Mouse (Mus musculus) intestine, embryonic 14.5 days (tissue): Measurements from ENCODE around the gene Dnajc10. TPM values are rescaled to one million over a fixed set of nuclear protein-coding genes. Genes with fewer than 3 reads are reported as not detected.

Experiments
- ATAC-seq: fragments of 200-750 bp; cut with Nextera tagmentation; replicated peaks from 2 replicates; pipeline ENCODE4 v1.8.0; 2017; ENCODE audit warnings: low read depth, moderate number of reproducible peaks, moderate TSS enrichment, moderate library complexity; ENCODE audit not compliant: low FRiP score, low TSS enrichment
- DNase-seq: peaks from one replicate; pipeline ENCODE4 v3.0.0-alpha.2; 2018; ENCODE audit warnings: low spot score
- H3K27ac ChIP-seq: fragments of 300-500 bp; sonication (generic); 2 replicates; pipeline ENCODE4 v1.5.1; 2014; ENCODE audit warnings: low read depth, mild to moderate bottlenecking, control low read depth
- H3K27me3 ChIP-seq: fragments of 300-500 bp; sonication (generic); replicated peaks from 2 replicates; pipeline ENCODE4 v1.6.1; 2014; ENCODE audit warnings: low read length, control low read depth; ENCODE audit not compliant: control insufficient read depth, insufficient read depth
- H3K36me3 ChIP-seq: fragments of 300-500 bp; sonication (generic); 2 replicates; pipeline ENCODE4 v1.6.1; 2014; ENCODE audit warnings: low read length, control low read depth; ENCODE audit not compliant: control insufficient read depth, insufficient read depth
- H3K4me1 ChIP-seq: fragments of 300-500 bp; sonication (generic); replicated peaks from 2 replicates; pipeline ENCODE4 v1.6.1; 2014; ENCODE audit warnings: low read length, control low read depth, mixed read lengths; ENCODE audit not compliant: control insufficient read depth, insufficient read depth
- H3K4me2 ChIP-seq: fragments of 300-500 bp; sonication (generic); 2 replicates; pipeline ENCODE4 v1.6.1; 2014; ENCODE audit warnings: low read length
- H3K4me3 ChIP-seq: fragments of 300-500 bp; sonication (generic); 2 replicates; pipeline ENCODE4 v1.5.1; 2014; ENCODE audit warnings: low read depth, low read length, control low read depth, mixed read lengths
- H3K9ac ChIP-seq: fragments of 300-500 bp; sonication (generic); 2 replicates; pipeline ENCODE4 v1.6.1; 2014; ENCODE audit warnings: mild to moderate bottlenecking, low read length
- H3K9me3 ChIP-seq: fragments of 300-500 bp; sonication (generic); 2 replicates; pipeline ENCODE4 v1.6.1; 2016; ENCODE audit warnings: low read length, control low read depth; ENCODE audit not compliant: control insufficient read depth
- WGBS: fragments of 180-500 bp; shearing (Covaris S2); extraction: QIAGEN DNeasy Blood & Tissue Kit; methylation state at CpG from one replicate; pipeline ENCODE4 v1.1.7; 2014; 5-methylcytosine and 5-hydroxymethylcytosine counted together
- polyA plus RNA-seq: library from polyadenylated mRNA; unstranded; fragments of >200 nt; fragmentation: Nextera tagmentation; extraction: Ambion mirVana; gene quantifications from 2 replicates; pipeline ENCODE4 v1.2.1, GENCODE M21; 2014

Dnajc10 gene
- polyA plus RNA-seq, 1 experiment from 2014 or later: 76.3 TPM

GRCm38 (mm10) chr2:80314854-80315241, 418 bp upstream of the Dnajc10 start:
- Histone ChIP-seq H3K4me3 (peak overlapping the region; percentile 68), H3K36me3 (peaks cover 22% of the 10 kb centered on the region), H3K9ac (peak overlapping the region; percentile 80), H3K9me3 (no peaks in the 10 kb centered on the region), H3K27me3 (no peaks in the 10 kb centered on the region), H3K27ac (peak overlapping the region; percentile 94), H3K4me2 (peak overlapping the region; percentile 77), H3K4me1 (peaks cover 8% of the 10 kb centered on the region; the same call in 1 of the 2 replicates)
- WGBS: 37% methylated on average over 7 of the region's 7 CpGs
- ATAC-seq (peak; percentile 29; the same call in 1 of the 2 replicates), DNase-seq (no peak)

- DNase-seq (no peak), ATAC-seq (no peak)
- Histone ChIP-seq H3K36me3 (peaks cover 81% of the 10 kb centered on the region), H3K4me2 (no peak overlapping the region), H3K4me3 (no peak overlapping the region), H3K9ac (no peak overlapping the region), H3K27me3 (no peaks in the 10 kb centered on the region), H3K9me3 (no peaks in the 10 kb centered on the region), H3K4me1 (no peaks in the 10 kb centered on the region), H3K27ac (no peak overlapping the region)
- WGBS: 94% methylated on average over 4 of the region's 4 CpGs
Measured at GRCm38 (mm10) chr2:80322878-80323277, 7.6 kb downstream of the Dnajc10 start.

GRCm38 (mm10) chr2:80325779-80326178, 10.5 kb downstream of the Dnajc10 start:
- no peak for ATAC-seq

GRCm38 (mm10) chr2:80327272-80327671, 12.0 kb downstream of the Dnajc10 start:
- no peak overlapping the region for H3K27ac ChIP-seq
- H3K4me3 ChIP-seq: no peak overlapping the region
- DNase-seq (no peak), ATAC-seq (no peak)
- 88% methylated on average over 6 of the region's 6 CpGs for WGBS
- no peak overlapping the region for H3K9ac ChIP-seq
- no peaks in the 10 kb centered on the region for H3K4me1 ChIP-seq
- H3K9me3 ChIP-seq: no peaks in the 10 kb centered on the region
- H3K27me3 ChIP-seq: no peaks in the 10 kb centered on the region
- no peak overlapping the region for H3K4me2 ChIP-seq
- H3K36me3 ChIP-seq: peaks cover 72% of the 10 kb centered on the region

More at GRCm38 (mm10) chr2:80325779-80326178, 10.5 kb downstream of the Dnajc10 start:
- Histone ChIP-seq H3K36me3 (peaks cover 78% of the 10 kb centered on the region), H3K4me2 (no peak overlapping the region), H3K27me3 (no peaks in the 10 kb centered on the region), H3K27ac (no peak overlapping the region), H3K4me3 (no peak overlapping the region), H3K4me1 (no peaks in the 10 kb centered on the region), H3K9me3 (no peaks in the 10 kb centered on the region), H3K9ac (no peak overlapping the region)
- 90% methylated on average over 2 of the region's 2 CpGs for WGBS
- DNase-seq: no peak

GRCm38 (mm10) chr2:80328961-80329653, 13.8 kb downstream of the Dnajc10 start:
- no peak overlapping the region for H3K9ac ChIP-seq
- ATAC-seq (no peak), DNase-seq (no peak)
- H3K36me3 ChIP-seq: peaks cover 72% of the 10 kb centered on the region
- no peaks in the 10 kb centered on the region for H3K9me3 ChIP-seq
- no peak overlapping the region for H3K4me2 ChIP-seq
- no peaks in the 10 kb centered on the region for H3K4me1 ChIP-seq
- 94% methylated on average over 7 of the region's 7 CpGs for WGBS
- H3K27me3 ChIP-seq: no peaks in the 10 kb centered on the region
- no peak overlapping the region for H3K4me3 ChIP-seq
- H3K27ac ChIP-seq: no peak overlapping the region

GRCm38 (mm10) chr2:80340537-80340936, 25.3 kb downstream of the Dnajc10 start:
- Histone ChIP-seq H3K9me3 (no peaks in the 10 kb centered on the region), H3K27ac (no peak overlapping the region), H3K4me2 (no peak overlapping the region), H3K27me3 (no peaks in the 10 kb centered on the region), H3K4me3 (no peak overlapping the region), H3K4me1 (no peaks in the 10 kb centered on the region), H3K9ac (no peak overlapping the region), H3K36me3 (peaks cover 77% of the 10 kb centered on the region)
- no peak for ATAC-seq
- WGBS: 96% methylated on average over 9 of the region's 9 CpGs
- no peak for DNase-seq

GRCm38 (mm10) chr2:80354531-80354930, 39.3 kb downstream of the Dnajc10 start:
- ATAC-seq: no peak
- no peak overlapping the region for H3K9ac ChIP-seq
- H3K27ac ChIP-seq: no peak overlapping the region
- H3K4me1 ChIP-seq: no peaks in the 10 kb centered on the region; the same call in 1 of the 2 replicates
- peaks cover 41% of the 10 kb centered on the region for H3K36me3 ChIP-seq
- no peaks in the 10 kb centered on the region for H3K9me3 ChIP-seq
- no peak for DNase-seq
- no peaks in the 10 kb centered on the region for H3K27me3 ChIP-seq
- no peak overlapping the region for H3K4me2 ChIP-seq
- H3K4me3 ChIP-seq: no peak overlapping the region
- 90% methylated on average over 4 of the region's 4 CpGs for WGBS

GRCm38 (mm10) chr2:80356656-80357231, 41.5 kb downstream of the Dnajc10 start:
- H3K9me3 ChIP-seq: no peaks in the 10 kb centered on the region
- H3K4me1 ChIP-seq: no peaks in the 10 kb centered on the region; the same call in 1 of the 2 replicates
- peaks cover 27% of the 10 kb centered on the region for H3K36me3 ChIP-seq
- no peak overlapping the region for H3K9ac ChIP-seq
- no peak overlapping the region for H3K27ac ChIP-seq
- no peak overlapping the region for H3K4me3 ChIP-seq
- H3K27me3 ChIP-seq: no peaks in the 10 kb centered on the region
- H3K4me2 ChIP-seq: no peak overlapping the region
- DNase-seq (peak; percentile 56), ATAC-seq (0 out of 2 replicates have a peak, but pooled peaks have one; percentile 27)
- 38% methylated on average over 8 of the region's 8 CpGs for WGBS

GRCm38 (mm10) chr2:80371458-80371857, 56.2 kb downstream of the Dnajc10 start:
- WGBS: 86% methylated on average over 8 of the region's 8 CpGs
- H3K36me3 ChIP-seq: no peaks in the 10 kb centered on the region
- ATAC-seq (no peak), DNase-seq (no peak)
- no peak overlapping the region for H3K4me3 ChIP-seq
- no peak overlapping the region for H3K27ac ChIP-seq
- H3K9me3 ChIP-seq: no peaks in the 10 kb centered on the region
- no peaks in the 10 kb centered on the region for H3K4me1 ChIP-seq
- no peaks in the 10 kb centered on the region for H3K27me3 ChIP-seq
- no peak overlapping the region for H3K4me2 ChIP-seq
- H3K9ac ChIP-seq: no peak overlapping the region
